Mouse (Mus musculus) spleen, adult 2 months (tissue): ENCODE measurements around the gene Unkl.
"Not testable (repeated sequence)": the region's sequence is repeated elsewhere in the genome, so short reads cannot be mapped to it uniquely, and the experiment has no call there.

Source experiments
- CTCF ChIP-seq: fragments of 200-500 bp; IDR thresholded peaks from 2 replicates; pipeline ENCODE4 v1.5.1; 2011; ENCODE audit warnings: mild to moderate bottlenecking, inconsistent platforms; ENCODE audit not compliant: insufficient read depth, insufficient read length, insufficient replicate concordance; ENCODE audit errors: extremely low read depth
- POLR2A ChIP-seq: fragments of 200-500 bp; IDR thresholded peaks from 2 replicates; pipeline ENCODE4 v1.6.1; 2011; ENCODE audit warnings: low read depth, low read length, inconsistent platforms

DNA sequence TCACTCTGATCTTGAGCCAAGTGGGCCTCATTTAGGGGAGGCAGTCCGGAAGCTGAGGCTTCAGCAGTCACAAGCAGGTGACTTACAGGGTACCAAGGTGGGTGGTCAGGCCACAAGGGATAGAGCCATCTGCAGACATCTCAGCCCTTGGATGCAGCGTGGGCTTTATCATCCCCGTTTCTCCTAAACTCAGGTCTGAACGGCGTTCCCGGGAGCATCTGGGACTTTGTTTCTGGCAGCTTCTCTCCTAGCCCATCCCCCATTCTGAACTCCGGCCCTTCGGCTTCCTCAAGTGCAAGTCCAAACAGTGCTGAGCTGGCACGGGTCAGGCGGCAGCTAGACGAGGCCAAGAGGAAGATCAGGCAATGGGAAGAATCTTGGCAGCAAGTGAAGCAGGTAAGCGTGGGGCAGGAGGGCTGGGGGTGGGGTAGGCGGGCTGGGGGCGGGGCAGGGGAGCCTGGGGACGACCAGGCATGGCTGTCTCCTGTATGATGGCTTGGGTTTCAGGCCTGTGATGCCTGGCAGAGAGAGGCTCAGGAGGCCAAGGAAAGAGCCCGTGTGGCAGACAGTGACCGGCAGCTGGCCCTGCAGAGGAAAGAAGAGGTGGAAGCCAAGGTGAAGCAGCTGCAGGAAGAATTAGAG is 41.9 kb downstream of the Unkl start:
- not testable (repeated sequence) for TF ChIP-seq CTCF, POLR2A
